Mouse (Mus musculus): Measurements from ENCODE around the gene Gm9821.

- TF ChIP-seq POLR2A (IDR thresholded peaks at IDR 0.05; ENCODE audit: extremely low read depth, insufficient read depth, low read length) (no peak), CTCF (IDR thresholded peaks at IDR 0.05; ENCODE audit: low read depth, low read length) (no peak)
Measured at GRCm38 (mm10) chr2:91920130-91920529, 25.4 kb upstream of the Gm9821 start.

Measured in liver, adult 2 months (tissue).